Mouse (Mus musculus) liver, embryonic 18 days (tissue): ENCODE measurements around the gene Bpifc. TPM values are rescaled to one million over a fixed set of nuclear protein-coding genes. Genes with fewer than 3 reads are reported as not detected.

Experiments used
- polyA plus RNA-seq: library from polyadenylated mRNA; depleted of rRNA; stranded (reverse); fragments of >200 nt; gene quantifications from 2 replicates; pipeline ENCODE4 v1.2.3, GENCODE M21; 2012; rRNA removed

Bpifc gene
- polyA plus RNA-seq = 0.02 TPM in 1 of 2 replicates, not detected in the other

DNA sequence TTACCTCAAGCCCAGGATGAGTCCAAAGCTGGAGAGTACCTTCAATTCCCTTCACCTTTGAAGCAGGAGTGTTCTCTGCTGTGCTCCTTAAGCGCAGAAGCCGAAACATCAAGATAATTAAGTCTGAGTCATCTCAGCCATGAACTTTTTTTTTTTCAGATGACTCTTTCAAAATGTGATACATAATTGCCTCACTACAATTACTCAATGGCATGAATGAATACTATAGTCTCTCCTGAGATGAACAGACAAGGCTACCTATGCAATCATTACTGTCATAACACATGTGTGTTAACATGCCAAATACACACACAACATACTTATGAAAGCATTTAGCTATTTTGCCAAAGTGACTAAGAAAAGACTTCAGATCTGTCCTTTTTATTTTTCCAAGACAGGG is at the start of gene Bpifc:
Gene Bpifc (minus strand): TSS at position 115 of the 400 bp plus-strand sequence.

DNA sequence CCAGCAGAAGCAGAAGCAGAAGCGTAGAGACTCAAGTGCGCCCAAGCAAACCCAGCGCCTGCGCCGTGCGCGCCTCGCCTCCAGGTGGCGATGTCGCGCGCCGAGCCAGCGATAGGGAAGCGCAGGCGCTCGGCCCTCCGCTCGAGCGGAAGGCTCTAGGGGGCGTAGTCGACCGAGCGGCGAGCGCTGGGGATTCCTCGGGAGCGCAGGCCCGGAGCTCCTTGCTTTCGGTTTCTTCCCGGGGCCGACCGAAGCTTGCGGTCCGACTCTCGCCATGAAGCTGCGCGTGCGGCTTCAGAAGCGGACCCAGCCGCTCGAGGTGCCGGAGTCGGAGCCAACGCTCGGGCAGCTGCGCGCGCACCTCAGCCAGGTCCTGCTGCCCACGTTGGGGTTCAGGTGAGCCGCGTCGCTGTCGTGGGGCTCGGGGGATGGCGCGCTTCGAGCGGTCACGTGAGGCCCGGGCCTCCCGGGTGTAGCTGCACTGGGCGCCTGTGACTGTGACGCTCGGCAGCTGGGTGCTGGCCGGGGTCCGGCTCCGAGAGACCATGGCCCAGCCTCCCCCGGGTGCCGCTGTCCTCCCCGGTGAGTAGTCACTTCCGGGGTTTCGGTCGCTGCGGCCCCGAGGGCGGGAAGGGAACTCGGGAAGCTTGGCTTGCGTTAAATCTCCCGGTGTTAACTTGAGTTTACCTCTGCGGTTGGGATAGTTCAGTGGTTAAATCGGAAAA is 10.2 kb upstream of the Bpifc start, which contains the start of gene Fbxo7:
Gene Fbxo7 (plus strand): TSS at position 224 of the 725 bp plus-strand sequence.

DNA sequence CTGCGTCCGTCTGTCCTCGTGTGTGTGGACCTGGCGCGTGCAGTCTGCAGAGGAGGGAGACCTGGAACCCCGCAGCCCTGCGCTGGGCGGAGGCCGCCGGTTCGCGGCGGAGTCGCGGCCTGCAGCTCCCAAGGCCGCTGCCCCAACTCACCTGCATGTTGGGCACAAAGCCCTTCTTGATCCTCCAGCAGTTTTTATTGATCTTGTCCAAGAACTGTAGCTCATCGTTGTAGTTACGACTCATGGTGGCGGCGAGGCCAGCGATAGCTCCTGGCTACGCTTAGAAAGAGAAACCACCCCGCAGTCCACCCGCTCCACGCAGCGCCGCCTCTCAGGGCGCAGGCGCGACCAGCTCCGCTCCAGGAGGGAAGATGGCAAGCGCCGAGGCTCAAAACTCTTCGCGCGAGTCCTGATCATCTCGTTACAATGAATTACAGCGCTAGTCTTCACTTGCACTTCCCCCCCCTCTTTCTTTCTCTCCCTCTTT is 54.2 kb downstream of the Bpifc start, which contains the start of gene Rtcb:
Gene Rtcb (minus strand): TSS at position 360 of the 487 bp plus-strand sequence.

DNA sequence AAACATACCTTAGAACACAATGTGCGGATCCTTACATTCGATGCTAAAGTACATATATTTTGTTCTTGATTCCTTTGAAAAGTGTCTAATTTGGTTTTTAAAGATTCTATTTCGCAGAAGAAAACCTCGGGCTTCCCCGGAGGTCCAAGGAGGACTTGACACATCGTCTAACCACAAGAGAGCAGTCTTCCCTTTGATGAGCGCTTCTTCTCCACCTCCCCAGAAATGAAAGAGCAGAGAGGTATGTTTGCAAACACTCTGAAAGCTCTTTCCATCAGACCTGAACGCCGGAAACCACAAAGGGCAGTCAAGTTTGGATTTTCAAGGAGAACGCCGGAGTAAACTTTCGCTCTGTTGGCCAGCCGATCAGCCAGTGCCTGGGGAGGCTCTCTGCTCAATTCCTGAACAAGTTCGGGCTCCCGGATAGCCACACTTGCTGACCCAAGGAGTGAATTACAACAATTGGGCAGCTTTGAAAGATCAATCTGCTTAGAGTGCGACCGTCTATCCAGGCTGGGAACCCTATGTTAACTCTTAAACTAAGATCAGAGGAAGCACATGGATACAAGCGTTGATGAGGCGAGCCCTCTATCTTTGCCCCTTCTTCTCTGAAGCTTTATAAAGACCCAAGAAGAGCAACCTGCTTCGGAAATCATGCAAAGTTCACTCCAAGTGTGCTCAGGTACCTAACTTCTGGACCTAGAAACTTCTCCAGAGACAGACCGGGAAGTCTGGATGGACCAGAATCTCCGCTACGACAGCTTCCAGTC is 83.8 kb downstream of the Bpifc start, which contains the start of gene Ascl4:
Gene Ascl4 (plus strand): TSS at position 6 of the 770 bp plus-strand sequence.

DNA sequence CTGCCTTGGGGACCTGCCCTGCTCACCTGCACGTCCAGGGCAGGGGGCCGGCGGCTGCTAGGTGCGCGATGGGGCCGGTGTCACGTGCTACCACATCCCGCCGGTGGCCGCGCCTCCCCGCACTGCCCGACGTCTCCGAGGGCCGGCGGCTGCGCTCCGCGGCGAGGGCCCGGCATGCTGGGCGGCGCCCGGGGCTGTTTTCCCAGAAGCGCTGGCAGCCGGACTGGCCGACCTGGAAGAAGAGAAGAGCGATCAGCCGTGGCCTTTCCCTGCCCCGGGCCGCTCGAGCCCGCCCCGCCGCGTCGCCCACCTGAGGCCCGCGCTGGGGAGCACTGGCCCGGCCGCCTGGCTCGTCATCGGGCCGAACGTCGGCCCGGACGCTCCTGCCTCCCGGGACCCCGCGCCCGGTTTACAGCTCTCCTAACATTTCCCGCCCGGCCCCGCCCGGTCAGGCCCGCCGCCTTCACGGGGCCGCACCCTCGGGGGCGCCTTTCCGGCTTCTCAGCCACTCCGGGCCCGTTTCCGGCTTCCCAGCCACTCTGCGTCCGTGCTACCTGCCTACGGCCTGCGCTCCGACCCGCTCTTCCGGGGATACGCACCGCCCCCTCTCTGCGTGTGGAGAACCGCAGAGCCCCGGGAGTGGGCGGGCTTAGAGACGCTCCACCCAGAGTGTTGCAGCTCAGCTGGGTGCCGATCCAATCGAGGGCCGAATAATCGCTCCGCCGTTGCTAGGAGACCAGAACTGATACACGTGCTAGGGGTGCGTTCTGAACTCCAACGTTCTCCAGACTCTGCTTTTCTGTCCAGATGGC is 95.0 kb downstream of the Bpifc start, which contains the start of gene Prdm4:
Gene Prdm4 (minus strand): TSS at position 645 of the 812 bp plus-strand sequence.

Other genes starting within 250 kb of the Bpifc start
- 11.1 and 11.3 TPM in 2 replicates for gene Pwp1, start 182.4 kb downstream of the Bpifc start, polyA plus RNA-seq
- 5.6 and 6.5 TPM in 2 replicates for gene Prdm4, start 94.8 kb downstream of the Bpifc start, polyA plus RNA-seq
- gene Ascl4, start 84.2 kb downstream of the Bpifc start, polyA plus RNA-seq = not detected in 2 replicates
- 49.8 and 51.6 TPM in 2 replicates for gene Rtcb, start 54.1 kb downstream of the Bpifc start, polyA plus RNA-seq
- gene Fbxo7, start 10.1 kb upstream of the Bpifc start, polyA plus RNA-seq = 24.9 and 25.4 TPM in 2 replicates